Mouse (Mus musculus): ENCODE results near the gene Rnf208.
"Not testable (repeated sequence)": the region's sequence is repeated elsewhere in the genome, so short reads cannot be mapped to it uniquely, and the experiment has no call there.

Rnf208 gene

DNA sequence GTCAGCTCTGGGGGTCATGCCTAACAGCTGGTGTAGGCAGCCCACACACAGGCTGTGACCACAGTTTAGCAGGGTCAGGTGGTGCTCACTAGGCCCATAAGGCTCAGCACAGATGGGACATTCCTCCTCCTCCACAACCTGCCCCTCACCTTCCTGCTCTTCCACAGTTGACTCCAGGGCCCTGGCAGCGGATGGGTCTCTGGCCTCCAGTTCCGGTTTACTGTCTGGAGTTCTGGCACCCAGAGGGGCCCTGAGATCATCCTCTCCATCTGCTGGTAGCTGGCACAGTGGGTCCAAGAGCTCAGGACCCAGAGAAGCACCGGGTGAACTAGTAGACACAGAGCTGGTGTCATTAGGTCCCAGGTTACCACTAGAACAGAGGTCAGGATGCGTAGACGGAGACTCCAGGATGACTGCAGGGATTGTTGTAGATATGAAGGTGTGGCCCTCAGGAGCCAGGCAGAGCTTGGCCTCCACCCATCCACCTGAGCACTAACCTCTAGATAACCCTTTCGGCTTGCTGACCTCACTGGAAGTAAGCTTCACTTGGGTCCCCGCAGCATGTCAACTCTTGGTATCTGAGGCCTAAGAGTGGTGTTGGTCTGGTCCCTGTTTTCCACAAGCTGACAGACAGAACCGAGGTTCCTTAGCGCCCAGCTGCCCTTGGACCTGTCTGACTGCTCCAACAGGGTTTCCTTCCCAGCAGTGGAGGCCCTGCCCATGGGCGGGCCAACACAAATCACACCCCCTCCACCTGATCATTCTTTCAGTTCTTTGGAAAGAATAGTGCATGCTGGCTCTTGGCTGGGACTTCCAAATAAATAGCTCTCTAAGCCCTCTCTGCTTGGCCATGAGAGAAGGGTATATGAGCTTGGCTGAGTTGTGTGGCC, 4.4 kb downstream of the Rnf208 start, which contains the start of gene AL732309.1:
Gene AL732309.1 (minus strand): TSS at position 681 of the 890 bp plus-strand sequence.
- DNase-seq (ENCODE audit: low spot score in 2 of 2): peak in 1 of 2 experiments; percentile 52

DNA sequence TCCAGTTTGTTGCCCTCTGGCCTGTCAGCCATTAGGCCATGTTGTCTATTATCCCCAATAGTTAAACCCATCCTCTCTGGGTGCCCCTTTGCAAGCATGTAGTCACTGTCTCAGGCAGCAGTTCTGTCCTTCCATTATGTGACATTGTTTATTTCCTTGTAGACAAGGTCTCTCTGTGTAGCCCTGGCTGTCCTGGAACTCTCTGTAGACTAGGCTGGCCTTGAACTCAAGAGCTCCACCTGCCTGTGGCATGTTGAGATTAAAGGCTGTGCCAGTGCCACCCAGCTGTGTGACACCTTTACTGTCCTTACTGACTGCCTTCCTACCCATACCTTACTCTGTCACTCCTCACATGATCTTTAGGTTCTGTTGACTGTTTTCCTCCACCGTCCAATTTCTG, 10.3 kb downstream of the Rnf208 start:
- no peak for DNase-seq (ENCODE audit: low spot score in 2 of 2)

- peak; percentile 77 to 86 for DNase-seq (ENCODE audit: low spot score in 2 of 2)
These were observed 13.3 kb downstream of the Rnf208 start, which contains the start of gene Tmem203 for GRCm38 (mm10) chr2:25255284-25255779. Gene Tmem203, plus strand, starts transcription at chr2:25255439.

DNA sequence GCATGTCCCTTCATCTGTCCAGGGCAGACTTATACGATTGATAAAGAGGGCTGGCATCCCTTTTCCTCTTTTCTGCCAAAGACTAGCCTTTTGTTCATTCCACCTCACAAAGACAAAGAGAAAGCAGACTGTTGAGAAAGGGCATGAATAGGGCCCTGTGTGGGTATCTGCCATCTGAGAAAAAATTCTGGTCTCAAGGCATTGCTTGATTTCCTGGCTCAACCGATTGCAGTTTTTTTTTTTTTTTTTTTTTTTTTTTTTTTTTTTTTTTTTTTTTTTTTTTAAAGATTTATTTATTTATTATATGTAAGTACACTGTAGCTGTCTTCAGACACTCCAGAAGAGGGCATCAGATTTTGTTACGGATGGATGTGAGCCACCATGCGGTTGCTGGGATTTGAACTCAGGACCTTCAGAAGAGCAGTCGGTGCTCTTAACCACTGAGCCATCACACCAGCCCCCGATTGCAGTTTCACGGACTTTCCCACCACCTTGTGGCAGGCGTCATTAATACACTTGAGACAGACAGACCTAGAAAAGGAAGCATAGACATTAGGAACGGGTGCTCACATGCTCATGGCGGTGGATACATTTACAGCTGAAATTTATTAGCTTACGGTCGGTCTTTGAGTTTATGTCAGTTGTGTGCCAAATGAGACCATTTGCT, 14.5 kb downstream of the Rnf208 start:
- not testable (repeated sequence) for DNase-seq (ENCODE audit: low spot score in 2 of 2)

GRCm38 (mm10) chr2:25257250-25257649, 15.2 kb downstream of the Rnf208 start:
- not testable (repeated sequence) for DNase-seq (ENCODE audit: low spot score in 2 of 2)

DNA sequence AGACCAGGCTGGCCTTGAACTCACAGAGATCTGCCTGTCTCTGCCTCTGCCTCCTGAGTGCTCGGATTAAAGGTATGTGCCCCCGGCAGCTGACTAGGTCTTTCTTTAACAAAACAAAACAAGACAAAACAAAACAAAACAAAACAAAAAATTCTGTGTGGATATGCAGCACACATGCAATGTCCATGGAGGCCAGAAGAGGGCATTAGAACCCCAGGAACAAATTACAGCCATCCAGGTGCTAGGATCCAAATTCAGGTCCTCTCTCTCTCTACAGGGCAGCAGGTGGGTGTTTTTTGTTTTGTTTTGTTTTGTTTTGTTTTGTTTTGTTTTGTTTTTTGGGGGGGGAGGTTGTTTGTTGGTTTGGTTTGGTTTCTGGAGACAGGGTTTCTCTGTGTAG, 16.8 kb downstream of the Rnf208 start:
- no peak for DNase-seq (ENCODE audit: low spot score in 2 of 2)

DNA sequence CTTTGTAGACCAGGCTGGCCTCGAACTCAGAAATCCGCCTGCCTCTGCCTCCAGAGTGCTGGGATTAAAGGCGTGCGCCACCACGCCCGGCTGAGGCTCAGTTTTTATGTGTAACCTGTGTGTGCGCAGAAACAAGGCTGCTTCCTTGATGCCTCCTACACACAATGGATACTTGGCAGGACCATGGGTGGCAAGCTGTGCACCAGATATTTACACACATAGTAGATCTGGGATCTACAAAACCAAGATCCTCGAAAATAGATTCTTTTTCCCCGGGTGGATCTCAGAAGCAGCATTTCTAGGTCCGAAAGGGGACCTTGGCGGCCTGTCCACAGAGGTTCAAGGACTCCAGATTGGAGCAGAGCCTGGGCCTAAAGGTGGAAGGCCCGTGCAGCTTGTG, 19.8 kb downstream of the Rnf208 start:
- no peak for DNase-seq (ENCODE audit: low spot score in 2 of 2)

DNA sequence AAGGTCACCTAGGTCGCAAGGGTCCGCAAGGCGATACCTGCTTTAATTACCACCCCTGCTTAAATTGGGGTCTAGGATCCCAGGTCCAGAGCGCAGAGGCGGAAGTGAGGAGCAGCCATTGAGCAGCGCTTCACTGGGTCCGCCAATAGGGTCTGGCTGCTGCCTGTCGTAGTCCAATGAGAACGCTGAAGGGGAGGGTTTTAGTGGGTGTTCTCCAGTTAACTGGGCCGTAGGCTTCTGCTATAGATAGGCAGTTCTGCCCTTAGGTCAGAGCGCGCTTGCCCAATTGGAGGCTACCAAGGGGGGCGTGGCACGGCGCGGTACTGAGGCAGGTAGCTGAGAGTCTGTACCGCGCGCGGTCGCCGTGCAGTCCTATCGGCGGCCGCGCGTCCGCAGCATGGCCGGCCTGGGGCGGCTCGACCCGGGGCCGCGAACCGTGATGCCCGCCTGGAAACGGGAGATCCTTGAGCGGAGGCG, 20.3 kb downstream of the Rnf208 start, which contains the start of gene Tprn:
Gene Tprn (plus strand): TSS at position 328 of the 477 bp plus-strand sequence.
- peak; percentile 86 to 91 for DNase-seq (ENCODE audit: low spot score in 2 of 2)

- DNase-seq (ENCODE audit: low spot score in 2 of 2): no peak
These were observed 21.0 kb downstream of the Rnf208 start for GRCm38 (mm10) chr2:25262795-25263622.

GRCm38 (mm10) chr2:25263623-25264285, 21.7 kb downstream of the Rnf208 start:
- no peak for DNase-seq (ENCODE audit: low spot score in 2 of 2)

DNA sequence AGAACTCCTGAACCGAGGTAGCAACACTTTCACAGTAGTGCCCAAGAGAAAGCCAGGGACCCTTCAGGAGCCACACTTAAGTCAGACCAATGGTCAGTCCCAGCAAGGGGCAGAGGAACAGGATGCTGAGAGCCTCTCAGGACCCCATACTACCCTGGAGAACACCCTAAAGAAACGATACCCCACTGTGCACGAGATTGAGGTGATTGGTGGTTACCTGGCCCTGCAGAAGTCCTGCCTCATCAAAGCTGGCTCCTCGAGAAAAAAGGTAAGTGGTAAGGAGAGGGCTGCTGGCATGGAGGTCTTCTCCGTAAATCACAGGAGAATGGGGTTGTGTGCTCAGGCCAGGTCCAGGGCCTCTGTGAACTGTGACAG, 22.2 kb downstream of the Rnf208 start:
- no peak for DNase-seq (ENCODE audit: low spot score in 2 of 2)

GRCm38 (mm10) chr2:25264851-25265250, 22.8 kb downstream of the Rnf208 start:
- no peak for DNase-seq (ENCODE audit: low spot score in 2 of 2)

- DNase-seq (ENCODE audit: low spot score in 2 of 2): peak in 1 of 2 experiments; percentile 57
These were observed 24.0 kb downstream of the Rnf208 start for GRCm38 (mm10) chr2:25265897-25266656.

GRCm38 (mm10) chr2:25266720-25267119, 24.7 kb downstream of the Rnf208 start:
- no peak for DNase-seq (ENCODE audit: low spot score in 2 of 2)

- DNase-seq (ENCODE audit: low spot score in 2 of 2): no peak
These were observed 25.2 kb downstream of the Rnf208 start for GRCm38 (mm10) chr2:25267241-25267640.

GRCm38 (mm10) chr2:25267746-25268309, 25.8 kb downstream of the Rnf208 start:
- DNase-seq (ENCODE audit: low spot score in 2 of 2): no peak

DNA sequence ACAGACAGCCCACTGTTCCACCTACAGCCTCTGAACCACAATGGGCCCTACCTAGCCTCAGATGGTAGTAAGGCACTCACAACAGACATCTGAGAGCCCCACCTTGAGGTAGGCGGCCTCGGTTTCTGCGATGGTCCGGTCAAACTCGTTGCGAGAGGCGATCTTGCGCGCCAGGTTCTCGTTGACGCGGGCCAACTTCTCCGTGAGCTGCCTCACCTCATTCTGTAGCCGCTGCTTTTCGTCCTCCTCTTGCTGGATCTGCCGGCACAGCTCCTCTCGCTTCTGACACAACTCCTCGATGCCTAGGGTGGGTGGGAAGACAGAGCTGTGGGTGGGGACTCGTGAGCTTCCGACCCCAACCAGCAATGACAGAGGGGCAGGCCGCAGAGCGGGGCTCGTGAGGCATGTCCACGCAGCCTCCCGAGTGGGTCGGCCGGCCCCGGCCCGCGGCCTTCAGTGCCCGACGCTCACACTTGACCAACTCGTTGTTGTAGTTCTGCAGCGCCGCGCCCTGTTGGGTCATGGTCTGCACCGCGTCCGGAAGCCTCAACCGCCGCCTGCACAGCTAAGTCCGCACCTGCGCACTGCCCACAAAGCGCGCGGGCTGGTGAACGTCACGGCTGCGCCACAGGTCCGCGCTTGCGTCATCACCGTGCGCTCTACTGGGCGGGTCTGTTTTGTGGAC, 29.9 kb downstream of the Rnf208 start, which contains the start of the genes Ssna1 and Anapc2:
Gene Ssna1 (minus strand): TSS at position 612 of the 685 bp plus-strand sequence.
Gene Anapc2 (plus strand): TSS at position 652 of the 685 bp plus-strand sequence.
- peak; percentile 95 to 98 for DNase-seq (ENCODE audit: low spot score in 2 of 2)

GRCm38 (mm10) chr2:25272515-25272914, 30.5 kb downstream of the Rnf208 start:
- DNase-seq (ENCODE audit: low spot score in 2 of 2): no peak

- no peak for DNase-seq (ENCODE audit: low spot score in 2 of 2)
These were observed 31.0 kb downstream of the Rnf208 start for GRCm38 (mm10) chr2:25273010-25273409.

Data from urinary bladder, adult 18-20 months (tissue).